Mouse (Mus musculus) lung, embryonic 16.5 days (tissue): Measurements from ENCODE around the gene Slc34a3. TPM values are rescaled to one million over a fixed set of nuclear protein-coding genes. Genes with fewer than 3 reads are reported as not detected.

Experiments used
- ATAC-seq: fragments of 200-750 bp; cut with Nextera tagmentation; 2 replicates; pipeline ENCODE4 v1.8.0; 2017; ENCODE audit warnings: low read depth, mild to moderate bottlenecking, moderate library complexity
- H3K27ac ChIP-seq: fragments of 300-500 bp; sonication (generic); 2 replicates; pipeline ENCODE4 v1.5.1; 2014; ENCODE audit warnings: mild to moderate bottlenecking, control low read depth, low read length
- H3K27me3 ChIP-seq: fragments of 300-500 bp; sonication (generic); 2 replicates; pipeline ENCODE4 v1.6.1; 2014; ENCODE audit warnings: low read depth, low read length, mixed read lengths; ENCODE audit not compliant: control insufficient read depth, insufficient read depth
- H3K36me3 ChIP-seq: fragments of 300-500 bp; sonication (generic); 2 replicates; pipeline ENCODE4 v1.6.1; 2014; ENCODE audit warnings: low read length; ENCODE audit not compliant: control insufficient read depth, insufficient read depth
- H3K4me1 ChIP-seq: fragments of 300-500 bp; sonication (generic); replicated peaks from 2 replicates; pipeline ENCODE4 v1.6.1; 2014; ENCODE audit warnings: low read length, mixed read lengths; ENCODE audit not compliant: control insufficient read depth, insufficient read depth
- H3K4me2 ChIP-seq: fragments of 300-500 bp; sonication (generic); 2 replicates; pipeline ENCODE4 v1.6.1; 2014; ENCODE audit warnings: low read depth, low read length, control low read depth
- H3K4me3 ChIP-seq: fragments of 300-500 bp; sonication (generic); 2 replicates; pipeline ENCODE4 v1.5.1; 2014; ENCODE audit warnings: mild to moderate bottlenecking, low read length, control low read depth
- H3K9ac ChIP-seq: fragments of 300-500 bp; sonication (generic); 2 replicates; pipeline ENCODE4 v1.6.1; 2014; ENCODE audit warnings: low read length, control low read depth
- H3K9me3 ChIP-seq: fragments of 300-500 bp; sonication (generic); 2 replicates; pipeline ENCODE4 v1.6.1; 2016; ENCODE audit warnings: low read length; ENCODE audit not compliant: control insufficient read depth
- WGBS: fragments of 180-500 bp; shearing (Covaris S2); extraction: QIAGEN DNeasy Blood & Tissue Kit; methylation state at CpG from one replicate; pipeline ENCODE4 v1.1.7; 2014; 5-methylcytosine and 5-hydroxymethylcytosine counted together
- polyA plus RNA-seq: library from polyadenylated mRNA; unstranded; fragments of >200 nt; fragmentation: Nextera tagmentation; extraction: Ambion mirVana; gene quantifications from 2 replicates; pipeline ENCODE4 v1.2.1, GENCODE M21; 2015

The Slc34a3 gene
- polyA plus RNA-seq, 1 experiment from 2014 or later, result not detected

DNA sequence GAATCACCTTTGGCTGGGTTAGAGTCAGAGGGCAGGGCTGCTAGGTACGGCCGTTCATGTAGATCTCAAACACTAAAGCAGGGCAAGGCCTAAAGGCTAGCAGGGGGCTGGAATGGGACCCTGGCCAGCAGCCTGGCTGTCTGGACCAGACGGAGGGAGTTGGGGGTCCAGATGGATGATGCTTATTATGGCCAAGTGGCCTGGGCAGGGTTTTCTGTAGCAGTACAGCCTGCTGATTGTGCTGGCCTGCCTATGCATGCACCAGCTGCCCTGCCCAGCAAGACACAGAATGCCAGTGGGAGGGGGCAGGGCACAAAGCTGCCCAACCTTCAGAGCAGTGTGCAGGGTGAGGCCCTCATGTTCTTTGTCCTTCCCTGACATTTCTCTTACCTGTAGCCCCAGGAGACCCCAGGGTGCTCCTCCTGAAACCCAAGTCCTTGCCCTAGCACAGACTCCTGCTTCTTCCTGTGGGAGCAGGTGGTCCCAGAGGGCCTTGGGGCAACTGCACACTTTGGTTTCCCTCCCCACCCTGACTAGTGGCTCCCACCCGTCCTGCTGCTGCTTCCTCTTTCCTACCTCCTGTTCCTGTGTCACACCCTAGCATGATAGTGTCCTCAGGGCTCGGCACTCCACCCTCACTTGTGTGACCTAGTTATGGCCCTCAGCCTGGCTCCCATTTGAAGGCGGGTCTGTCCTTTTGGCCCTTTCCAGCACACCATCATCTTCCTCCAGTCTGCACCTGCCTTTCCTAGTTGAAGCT lies 31.9 kb upstream of the Slc34a3 start:
- H3K9ac ChIP-seq, result peak overlapping the region; percentile 26; the same call in 1 of the 2 replicates
- 0 out of 2 replicates have a peak overlapping the region, but pooled peaks have one; percentile 8 for H3K4me2 ChIP-seq
- peaks cover 34% of the 10 kb centered on the region for H3K4me1 ChIP-seq
- no peak overlapping the region for H3K27ac ChIP-seq
- ATAC-seq, result no peak
- H3K36me3 ChIP-seq, result peaks cover 3% of the 10 kb centered on the region; the same call in 1 of the 2 replicates
- no peak overlapping the region for H3K4me3 ChIP-seq
- H3K9me3 ChIP-seq, result no peaks in the 10 kb centered on the region
- H3K27me3 ChIP-seq, result peaks cover 5% of the 10 kb centered on the region
- WGBS, result 61% methylated on average over 6 of the region's 6 CpGs

DNA sequence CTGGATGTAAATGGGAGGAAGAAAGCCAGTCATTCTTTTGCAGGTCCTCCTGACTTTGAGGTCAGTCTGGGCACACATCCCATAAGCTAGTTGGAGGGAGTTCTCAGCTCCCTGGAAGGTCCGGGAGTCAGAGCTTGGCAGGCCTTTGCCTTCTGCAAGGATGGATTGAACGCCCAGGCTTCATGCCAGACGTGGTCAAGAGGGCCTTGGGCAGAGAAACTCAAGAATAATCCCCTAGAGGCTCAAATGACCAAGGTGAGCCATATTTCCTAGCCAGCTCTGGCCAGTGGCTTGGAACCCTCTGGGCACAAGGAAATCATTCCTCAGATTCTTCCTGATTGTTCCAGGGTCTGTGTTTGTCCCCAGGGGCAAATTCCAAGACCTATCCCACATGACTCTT lies 30.7 kb upstream of the Slc34a3 start:
- H3K4me1 ChIP-seq, result peaks cover 32% of the 10 kb centered on the region
- H3K9ac ChIP-seq, result no peak overlapping the region
- no peaks in the 10 kb centered on the region for H3K9me3 ChIP-seq
- no peak overlapping the region for H3K4me3 ChIP-seq
- no peak for ATAC-seq
- H3K36me3 ChIP-seq, result peaks cover 2% of the 10 kb centered on the region; the same call in 1 of the 2 replicates
- H3K27ac ChIP-seq, result no peak overlapping the region
- WGBS, result 66% methylated on average over 3 of the region's 3 CpGs
- H3K4me2 ChIP-seq, result 0 out of 2 replicates have a peak overlapping the region, but pooled peaks have one; percentile 10
- peaks cover 5% of the 10 kb centered on the region for H3K27me3 ChIP-seq

DNA sequence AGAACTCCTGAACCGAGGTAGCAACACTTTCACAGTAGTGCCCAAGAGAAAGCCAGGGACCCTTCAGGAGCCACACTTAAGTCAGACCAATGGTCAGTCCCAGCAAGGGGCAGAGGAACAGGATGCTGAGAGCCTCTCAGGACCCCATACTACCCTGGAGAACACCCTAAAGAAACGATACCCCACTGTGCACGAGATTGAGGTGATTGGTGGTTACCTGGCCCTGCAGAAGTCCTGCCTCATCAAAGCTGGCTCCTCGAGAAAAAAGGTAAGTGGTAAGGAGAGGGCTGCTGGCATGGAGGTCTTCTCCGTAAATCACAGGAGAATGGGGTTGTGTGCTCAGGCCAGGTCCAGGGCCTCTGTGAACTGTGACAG lies 30.1 kb upstream of the Slc34a3 start:
- Histone ChIP-seq H3K36me3 (no peaks in the 10 kb centered on the region), H3K27me3 (peaks cover 5% of the 10 kb centered on the region), H3K4me1 (peaks cover 32% of the 10 kb centered on the region), H3K4me3 (no peak overlapping the region), H3K27ac (no peak overlapping the region), H3K9ac (no peak overlapping the region), H3K9me3 (no peaks in the 10 kb centered on the region), H3K4me2 (no peak overlapping the region)
- no peak for ATAC-seq
- WGBS, result 65% methylated on average over 5 of the region's 5 CpGs

DNA sequence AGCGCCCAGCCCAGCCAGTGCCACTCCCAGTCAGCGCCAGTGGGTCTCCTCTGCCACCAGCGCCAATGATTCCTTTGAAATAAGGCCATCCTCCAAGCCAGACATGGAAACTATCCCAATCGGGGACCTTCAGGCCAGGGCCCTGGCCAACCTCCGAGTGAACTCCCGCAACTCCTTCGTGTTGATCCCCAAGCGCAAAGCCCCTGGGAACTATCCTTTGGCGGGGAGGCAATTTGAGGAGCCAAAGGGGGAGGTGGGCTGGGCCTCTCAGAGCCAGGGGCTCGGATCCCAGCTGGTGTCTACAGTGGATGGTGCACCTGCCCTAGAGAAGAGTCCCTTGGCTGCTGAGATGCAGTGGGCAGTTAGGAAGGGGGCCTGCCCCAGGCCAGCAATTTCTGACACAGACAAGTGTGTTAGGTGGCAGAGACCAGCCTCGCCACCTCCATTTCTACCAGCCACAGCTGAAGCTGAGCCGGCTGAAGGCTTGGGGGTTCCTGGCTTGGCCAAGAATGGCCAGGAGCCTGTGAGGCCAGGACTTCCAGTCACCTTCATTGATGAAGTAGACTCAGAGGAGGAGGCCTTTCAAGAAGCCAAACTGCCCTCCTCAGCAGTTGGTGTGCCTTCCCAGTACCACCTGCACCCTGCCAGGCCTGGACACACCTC lies 29.6 kb upstream of the Slc34a3 start:
- 22% methylated on average over 12 of the region's 12 CpGs for WGBS
- Histone ChIP-seq H3K27ac (no peak overlapping the region), H3K4me1 (peaks cover 32% of the 10 kb centered on the region), H3K4me3 (peak overlapping the region; percentile 89), H3K36me3 (no peaks in the 10 kb centered on the region), H3K4me2 (peak overlapping the region; percentile 98), H3K27me3 (peaks cover 5% of the 10 kb centered on the region), H3K9ac (peak overlapping the region; percentile 77), H3K9me3 (no peaks in the 10 kb centered on the region)
- ATAC-seq, result no peak

DNA sequence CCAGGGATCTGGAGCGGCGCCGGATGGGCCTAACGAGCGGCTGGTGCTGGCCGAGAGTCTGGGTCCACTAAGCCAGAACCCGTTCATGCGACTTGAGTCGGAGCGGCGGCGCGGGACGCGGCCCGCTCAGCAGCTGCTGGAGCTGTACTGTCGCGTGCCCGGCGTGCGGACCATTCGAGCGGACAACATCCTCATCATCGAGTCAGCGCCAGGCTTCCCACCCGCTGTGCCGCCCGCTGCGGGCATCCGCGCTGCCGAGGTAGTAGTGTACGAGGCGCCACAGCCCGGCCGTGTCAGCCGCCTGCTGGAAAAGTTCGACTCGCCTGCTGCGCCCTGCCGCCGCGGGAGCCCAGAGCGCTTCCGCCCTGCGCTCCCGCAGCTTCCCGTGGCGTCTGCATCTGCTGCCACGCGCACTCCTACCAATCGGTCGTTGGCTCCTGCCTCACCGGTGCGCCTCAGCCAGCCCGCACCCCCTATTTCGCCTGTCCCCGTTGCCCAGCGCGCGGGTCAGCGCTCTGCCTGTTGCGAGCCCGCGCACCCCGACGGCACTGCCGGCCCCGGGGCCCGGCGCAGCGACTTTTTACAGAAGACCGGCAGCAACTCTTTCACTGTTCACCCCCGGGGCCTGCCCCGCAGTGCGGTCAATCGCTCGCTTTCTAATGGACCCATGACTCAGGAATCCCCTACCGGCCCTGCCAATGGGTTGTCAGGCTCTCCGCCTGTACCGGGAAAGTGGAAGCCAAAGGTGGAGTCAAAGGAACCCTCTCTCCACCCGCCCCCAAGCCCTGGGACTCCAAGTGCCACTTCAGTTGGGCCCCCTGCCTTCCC lies 28.8 kb upstream of the Slc34a3 start:
- H3K36me3 ChIP-seq, result no peaks in the 10 kb centered on the region
- peak overlapping the region; percentile 27 for H3K27ac ChIP-seq
- peaks cover 5% of the 10 kb centered on the region for H3K27me3 ChIP-seq
- peaks cover 32% of the 10 kb centered on the region for H3K4me1 ChIP-seq
- ATAC-seq, result peak; percentile 18; the same call in 1 of the 2 replicates
- H3K4me3 ChIP-seq, result peak overlapping the region; percentile 89
- H3K4me2 ChIP-seq, result peak overlapping the region; percentile 98
- H3K9me3 ChIP-seq, result no peaks in the 10 kb centered on the region
- WGBS, result 1% methylated on average over 66 of the region's 82 CpGs
- peak overlapping the region; percentile 77 for H3K9ac ChIP-seq

DNA sequence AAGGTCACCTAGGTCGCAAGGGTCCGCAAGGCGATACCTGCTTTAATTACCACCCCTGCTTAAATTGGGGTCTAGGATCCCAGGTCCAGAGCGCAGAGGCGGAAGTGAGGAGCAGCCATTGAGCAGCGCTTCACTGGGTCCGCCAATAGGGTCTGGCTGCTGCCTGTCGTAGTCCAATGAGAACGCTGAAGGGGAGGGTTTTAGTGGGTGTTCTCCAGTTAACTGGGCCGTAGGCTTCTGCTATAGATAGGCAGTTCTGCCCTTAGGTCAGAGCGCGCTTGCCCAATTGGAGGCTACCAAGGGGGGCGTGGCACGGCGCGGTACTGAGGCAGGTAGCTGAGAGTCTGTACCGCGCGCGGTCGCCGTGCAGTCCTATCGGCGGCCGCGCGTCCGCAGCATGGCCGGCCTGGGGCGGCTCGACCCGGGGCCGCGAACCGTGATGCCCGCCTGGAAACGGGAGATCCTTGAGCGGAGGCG lies 28.2 kb upstream of the Slc34a3 start, which contains the start of gene Tprn:
Gene Tprn (plus strand): TSS at position 328 of the 477 bp plus-strand sequence.
- ATAC-seq, result peak; percentile 99
- Histone ChIP-seq H3K4me1 (peaks cover 32% of the 10 kb centered on the region), H3K9ac (peak within 1 kb of the TSS; percentile 77), H3K4me2 (peak within 1 kb of the TSS; percentile 98), H3K4me3 (peak within 1 kb of the TSS; percentile 89), H3K27me3 (peaks cover 5% of the 10 kb centered on the region), H3K27ac (peak within 1 kb of the TSS; percentile 27), H3K36me3 (no peaks in the 10 kb centered on the region), H3K9me3 (no peaks in the 10 kb centered on the region)
- WGBS, result 0% methylated on average over 39 of the region's 39 CpGs

DNA sequence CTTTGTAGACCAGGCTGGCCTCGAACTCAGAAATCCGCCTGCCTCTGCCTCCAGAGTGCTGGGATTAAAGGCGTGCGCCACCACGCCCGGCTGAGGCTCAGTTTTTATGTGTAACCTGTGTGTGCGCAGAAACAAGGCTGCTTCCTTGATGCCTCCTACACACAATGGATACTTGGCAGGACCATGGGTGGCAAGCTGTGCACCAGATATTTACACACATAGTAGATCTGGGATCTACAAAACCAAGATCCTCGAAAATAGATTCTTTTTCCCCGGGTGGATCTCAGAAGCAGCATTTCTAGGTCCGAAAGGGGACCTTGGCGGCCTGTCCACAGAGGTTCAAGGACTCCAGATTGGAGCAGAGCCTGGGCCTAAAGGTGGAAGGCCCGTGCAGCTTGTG lies 27.7 kb upstream of the Slc34a3 start:
- no peak; the same call in none of the 2 replicates for ATAC-seq
- WGBS, result 40% methylated on average over 11 of the region's 12 CpGs
- peaks cover 5% of the 10 kb centered on the region for H3K27me3 ChIP-seq
- H3K4me3 ChIP-seq, result peak overlapping the region; percentile 89
- peak overlapping the region; percentile 67 for H3K9ac ChIP-seq
- H3K36me3 ChIP-seq, result no peaks in the 10 kb centered on the region
- peaks cover 32% of the 10 kb centered on the region for H3K4me1 ChIP-seq
- H3K9me3 ChIP-seq, result no peaks in the 10 kb centered on the region
- no peak overlapping the region for H3K27ac ChIP-seq
- peak overlapping the region; percentile 98 for H3K4me2 ChIP-seq

DNA sequence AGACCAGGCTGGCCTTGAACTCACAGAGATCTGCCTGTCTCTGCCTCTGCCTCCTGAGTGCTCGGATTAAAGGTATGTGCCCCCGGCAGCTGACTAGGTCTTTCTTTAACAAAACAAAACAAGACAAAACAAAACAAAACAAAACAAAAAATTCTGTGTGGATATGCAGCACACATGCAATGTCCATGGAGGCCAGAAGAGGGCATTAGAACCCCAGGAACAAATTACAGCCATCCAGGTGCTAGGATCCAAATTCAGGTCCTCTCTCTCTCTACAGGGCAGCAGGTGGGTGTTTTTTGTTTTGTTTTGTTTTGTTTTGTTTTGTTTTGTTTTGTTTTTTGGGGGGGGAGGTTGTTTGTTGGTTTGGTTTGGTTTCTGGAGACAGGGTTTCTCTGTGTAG lies 24.7 kb upstream of the Slc34a3 start:
- Histone ChIP-seq H3K9me3 (no peaks in the 10 kb centered on the region), H3K27me3 (peaks cover 3% of the 10 kb centered on the region), H3K9ac (no peak overlapping the region), H3K4me2 (no peak overlapping the region), H3K36me3 (no peaks in the 10 kb centered on the region), H3K4me1 (peaks cover 23% of the 10 kb centered on the region), H3K4me3 (no peak overlapping the region), H3K27ac (no peak overlapping the region)
- 45% methylated on average over 2 of the region's 2 CpGs for WGBS
- ATAC-seq, result no peak
